Mouse (Mus musculus) T-cell, adult 66 days (primary cell): ENCODE results near the gene 2210016L21Rik. TPM values are rescaled to one million over a fixed set of nuclear protein-coding genes. Genes with fewer than 3 reads are reported as not detected.

ENCODE experiments used
- total RNA-seq, 2 experiments: library from RNA; stranded (reverse); gene quantifications; 3 replicates in 1 of 2; 4 replicates in 1 of 2; pipeline ENCODE4 v1.2.4; 2023

The 2210016L21Rik gene
- total RNA-seq, result 10 to 100 TPM; 33.9 to 35.1 TPM

DNA sequence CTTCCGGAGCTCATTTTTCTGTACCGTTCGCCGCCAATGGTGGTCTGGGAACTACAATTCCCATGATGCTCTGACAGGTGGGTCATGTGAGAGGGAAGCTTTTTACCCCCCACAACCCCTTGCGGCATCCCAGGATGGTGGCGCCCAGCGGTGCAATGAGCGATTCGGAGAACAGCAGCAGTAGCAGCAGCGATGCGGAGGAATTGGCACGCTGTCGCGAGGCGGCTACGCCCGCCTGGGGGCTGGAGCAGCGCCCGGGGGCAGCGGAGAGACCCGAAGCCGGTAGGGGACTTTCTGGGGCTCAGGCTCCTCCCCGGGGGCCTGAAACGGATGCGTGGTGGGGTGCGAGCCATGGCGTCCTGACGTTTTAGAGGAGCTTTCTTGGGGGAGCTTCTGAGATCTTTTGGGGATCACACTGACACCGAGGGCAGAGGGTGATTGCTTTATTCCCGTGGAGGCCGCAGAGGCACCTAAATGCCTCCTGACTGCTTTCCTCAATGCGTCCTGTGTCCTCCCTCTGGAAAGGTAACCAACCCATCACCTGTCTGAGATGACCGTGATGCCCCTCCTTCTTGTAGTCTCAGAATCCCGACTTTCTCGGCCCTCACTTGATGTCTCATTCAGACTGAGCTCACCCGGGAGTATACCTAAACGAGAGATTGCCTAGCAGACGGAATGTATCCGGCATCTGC lies at the start of gene 2210016L21Rik:
Gene 2210016L21Rik (plus strand): TSS at position 85 of the 692 bp plus-strand sequence.

DNA sequence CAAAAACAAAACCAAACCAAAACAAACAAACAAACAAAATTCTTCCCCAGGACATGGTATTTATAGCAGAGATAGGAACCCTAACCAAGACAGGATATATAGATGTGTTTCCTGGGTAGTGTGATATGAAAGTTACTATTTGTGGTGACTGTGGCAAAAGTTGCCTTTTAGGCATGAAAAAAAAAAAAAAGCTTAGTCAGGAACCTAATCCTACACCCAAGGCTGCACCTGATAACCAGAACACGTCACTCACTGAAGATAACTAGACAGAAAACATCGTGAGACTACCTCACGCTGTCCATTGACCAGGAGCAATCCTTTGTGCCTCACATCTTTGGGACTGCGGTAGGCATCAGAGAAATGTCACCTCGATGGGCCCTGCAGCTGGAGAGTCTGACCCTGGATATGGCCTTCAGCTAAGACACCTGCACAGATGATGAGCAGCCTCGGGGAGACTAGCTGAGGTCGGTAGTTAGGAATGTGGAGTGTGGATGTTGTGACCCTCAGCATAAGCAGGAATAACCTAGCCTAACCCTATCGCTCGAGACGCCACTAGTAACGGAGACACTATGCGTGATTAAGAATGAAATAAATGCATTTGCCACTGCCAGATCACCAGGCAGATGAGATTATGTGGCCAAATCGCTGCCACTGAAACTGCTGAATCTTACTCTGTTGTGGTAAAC lies 45.1 kb upstream of the 2210016L21Rik start, which contains the start of gene Oasl2:
Gene Oasl2 (plus strand): TSS at position 249 of the 686 bp plus-strand sequence.

DNA sequence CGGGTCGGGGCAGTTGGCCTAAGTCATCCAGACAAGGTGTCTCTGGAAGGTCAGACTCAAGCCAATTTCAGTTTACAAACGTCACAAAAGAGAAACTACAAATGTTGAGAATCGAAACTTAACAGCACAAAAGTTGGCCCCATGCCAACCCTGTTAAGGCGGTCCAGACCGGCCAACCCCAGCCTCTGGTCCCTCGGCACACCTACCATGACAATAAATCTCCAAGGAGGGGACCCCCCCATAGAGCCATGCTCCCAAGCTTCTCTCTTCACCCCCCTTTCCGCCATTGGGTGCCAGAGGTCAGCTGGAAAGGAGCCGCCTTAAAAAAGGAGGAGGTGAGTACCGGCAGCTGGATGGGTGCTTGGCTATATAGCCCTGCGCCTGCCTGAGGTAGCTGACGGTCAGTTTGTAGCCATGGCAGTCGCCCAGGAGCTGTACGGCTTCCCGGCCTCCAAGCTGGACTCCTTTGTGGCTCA lies 18.9 kb upstream of the 2210016L21Rik start, which contains the start of gene Oasl1:
Gene Oasl1 (plus strand): TSS at position 243 of the 476 bp plus-strand sequence.

DNA sequence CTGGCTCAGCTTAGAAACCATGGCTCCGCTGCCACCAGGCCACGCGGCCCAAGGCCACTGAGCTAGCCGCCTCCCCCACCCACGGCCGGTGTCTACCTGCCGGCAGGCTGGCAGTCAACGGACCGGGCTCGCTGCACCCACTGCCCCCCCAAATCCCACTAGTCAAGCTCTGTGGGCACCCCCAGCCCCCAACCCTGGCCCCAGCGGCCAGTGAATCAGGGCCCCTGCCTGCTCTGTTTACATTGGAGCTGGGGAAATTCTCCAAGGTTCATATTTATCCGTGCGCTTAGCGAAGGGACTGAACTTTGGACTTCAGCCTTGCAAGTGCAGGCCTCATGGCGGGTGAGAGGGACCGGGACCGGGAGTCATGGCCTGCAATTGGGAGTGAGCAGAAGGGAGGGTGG lies 28.9 kb downstream of the 2210016L21Rik start, which contains the start of gene Hnf1a:
Gene Hnf1a (minus strand): TSS at position 271 of the 404 bp plus-strand sequence.

Other genes starting within 250 kb of the 2210016L21Rik start
- 10 to 100 TPM; 24.8 to 25.8 TPM for gene Tchp, start 234.4 kb upstream of the 2210016L21Rik start, total RNA-seq
- gene Ankrd13a, start 167.5 kb upstream of the 2210016L21Rik start, total RNA-seq, result 100 to 1,000 TPM; 137 to 146 TPM
- gene Git2, start 166.6 kb upstream of the 2210016L21Rik start, total RNA-seq, result 100 to 1,000 TPM; 177 to 195 TPM
- gene 1500011B03Rik, start 118.7 kb upstream of the 2210016L21Rik start, total RNA-seq, result 10 to 100 TPM; 46.8 to 58.9 TPM
- gene 4930519G04Rik, start 88.5 kb upstream of the 2210016L21Rik start, total RNA-seq, result not detected
- gene Gm9936, start 83.5 kb upstream of the 2210016L21Rik start, total RNA-seq, result not detected
- gene Oasl2, start 45.2 kb upstream of the 2210016L21Rik start, total RNA-seq, result 1 to 10 TPM; 4.9 to 9.6 TPM
- gene Oasl1, start 18.9 kb upstream of the 2210016L21Rik start, total RNA-seq, result 1 to 10 TPM; 3.2 TPM
- not detected for gene Hnf1a, start 28.9 kb downstream of the 2210016L21Rik start, total RNA-seq
- gene Sppl3, start 69.0 kb downstream of the 2210016L21Rik start, total RNA-seq, result 10 to 100 TPM; 65.3 to 67.6 TPM
- gene Gm10401, start 156.1 kb downstream of the 2210016L21Rik start, total RNA-seq, result not detected
- 10 to 100 TPM; 28.8 to 33.1 TPM for gene Acads, start 177.2 kb downstream of the 2210016L21Rik start, total RNA-seq
- gene Unc119b, start 192.8 kb downstream of the 2210016L21Rik start, total RNA-seq, result 10 to 100 TPM; 29.4 to 36.9 TPM
- 10 to 100 TPM; 80.2 to 90.7 TPM for gene Mlec, start 216.0 kb downstream of the 2210016L21Rik start, total RNA-seq